Mouse (Mus musculus) thymus, adult 2 months (tissue): ENCODE results near the gene Pgpep1.

ENCODE experiments used
- CTCF ChIP-seq: fragments of 200-500 bp; IDR thresholded peaks from 2 replicates; pipeline ENCODE4 v1.5.1; 2012; ENCODE audit warnings: mild to moderate bottlenecking, control low read depth, low read length, moderate library complexity, borderline replicate concordance; ENCODE audit not compliant: control insufficient read depth, poor library complexity, insufficient read depth; ENCODE audit errors: extremely low read depth
- POLR2A ChIP-seq: fragments of 200-500 bp; IDR thresholded peaks from 2 replicates; pipeline ENCODE4 v1.6.1; 2012; ENCODE audit warnings: mild to moderate bottlenecking, low read length, control low read depth, moderate library complexity; ENCODE audit not compliant: control insufficient read depth, poor library complexity, insufficient read depth; ENCODE audit errors: extremely low read depth

GRCm38 (mm10) chr8:70617985-70618384, 42.2 kb downstream of the Pgpep1 start:
- TF ChIP-seq POLR2A = no peak
- TF ChIP-seq CTCF = no peak
